Mouse (Mus musculus) fat pad, adult 2 months (tissue): Measurements from ENCODE around the gene Cnga1.
"Not testable (repeated sequence)": the region's sequence is repeated elsewhere in the genome, so short reads cannot be mapped to it uniquely, and the experiment has no call there.

Experiments used
- DNase-seq: peaks from one replicate; pipeline ENCODE4 v3.0.0-alpha.2; 2011; ENCODE audit warnings: low read depth, low spot score; ENCODE audit errors: extremely low read depth

The Cnga1 gene

GRCm38 (mm10) chr5:72643655-72644054 lies 420 bp downstream of the Cnga1 start:
- DNase-seq: no peak

DNA sequence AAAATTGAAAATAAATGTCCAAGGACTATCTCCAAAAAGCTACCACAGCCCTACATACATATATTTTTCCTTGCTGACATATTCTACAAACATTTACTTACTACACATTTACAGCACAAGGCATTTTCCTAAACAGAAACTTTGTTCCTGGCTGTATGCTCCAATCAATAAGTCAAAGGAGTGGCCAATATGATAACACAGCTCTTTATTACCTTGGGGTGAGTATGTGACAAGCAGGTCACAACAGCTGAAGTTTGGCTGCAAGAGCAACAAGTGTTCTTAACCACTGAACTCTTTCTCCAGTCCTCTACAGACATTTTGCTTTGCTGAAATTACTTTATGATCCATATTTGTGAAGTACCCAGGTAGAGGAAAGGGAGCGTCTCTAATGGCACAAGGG lies 4.0 kb downstream of the Cnga1 start:
- DNase-seq: no peak

GRCm38 (mm10) chr5:72636576-72636975 lies 7.5 kb downstream of the Cnga1 start:
- DNase-seq: no peak

GRCm38 (mm10) chr5:72636122-72636521 lies 8.0 kb downstream of the Cnga1 start:
- DNase-seq: no peak

- no peak for DNase-seq
These were observed 9.2 kb downstream of the Cnga1 start for GRCm38 (mm10) chr5:72634791-72635271.

GRCm38 (mm10) chr5:72630026-72630425 lies 14.0 kb downstream of the Cnga1 start:
- DNase-seq: no peak

GRCm38 (mm10) chr5:72621022-72621421 lies 23.1 kb downstream of the Cnga1 start:
- DNase-seq: no peak

DNA sequence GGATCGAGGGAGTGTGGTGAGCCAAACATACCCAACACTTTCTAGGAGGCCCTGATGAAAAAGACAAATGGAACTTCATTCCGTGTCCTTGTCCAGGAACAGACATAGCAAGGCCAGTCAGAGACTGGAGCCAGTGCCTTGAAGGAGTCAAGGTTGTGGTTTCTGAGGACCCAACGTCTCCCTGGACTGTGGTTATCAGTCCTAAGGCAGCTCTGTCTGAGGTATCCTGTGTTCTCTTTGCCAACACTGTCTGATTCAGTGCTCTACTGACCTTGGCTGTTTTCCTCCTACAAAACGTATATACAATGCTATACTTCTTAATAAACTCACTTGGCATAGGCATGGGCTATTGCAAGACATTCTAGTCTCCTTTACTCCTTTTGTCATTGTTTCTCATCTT lies 26.7 kb downstream of the Cnga1 start:
- DNase-seq: no peak

GRCm38 (mm10) chr5:72603138-72603537 lies 40.9 kb downstream of the Cnga1 start:
- no peak for DNase-seq

- no peak for DNase-seq
These were observed 43.1 kb downstream of the Cnga1 start for GRCm38 (mm10) chr5:72601006-72601405.

GRCm38 (mm10) chr5:72587192-72587681 lies 56.8 kb downstream of the Cnga1 start, which contains the start of gene Gm5868:
Gene Gm5868 (minus strand): TSS chr5:72587551.
- DNase-seq: no peak

DNA sequence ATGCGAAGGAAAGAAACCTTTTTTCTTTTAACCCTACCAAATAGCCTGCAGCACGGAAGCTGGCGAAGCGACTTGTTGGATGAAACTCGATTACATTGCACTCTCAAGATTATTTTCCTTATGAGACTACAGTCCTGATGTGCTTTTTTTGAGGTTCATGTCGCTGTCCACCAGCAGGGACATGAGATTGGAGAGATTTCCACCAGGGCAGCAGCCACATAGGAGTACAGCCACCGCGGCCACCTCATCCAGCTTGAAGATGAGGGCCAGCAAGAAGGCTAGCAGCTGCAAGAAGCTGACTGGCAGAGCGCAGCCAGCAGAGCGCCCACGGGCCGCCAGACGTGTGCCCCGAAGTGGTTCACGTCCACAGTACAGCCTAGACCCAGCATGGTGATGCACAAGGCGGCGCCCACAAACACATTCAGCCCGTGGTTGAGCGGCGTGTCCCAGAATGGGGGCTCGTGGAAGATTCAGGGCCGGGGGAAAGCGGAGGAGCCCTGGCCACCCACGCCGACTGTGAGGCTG lies 57.3 kb downstream of the Cnga1 start:
- not testable (repeated sequence) for DNase-seq

DNA sequence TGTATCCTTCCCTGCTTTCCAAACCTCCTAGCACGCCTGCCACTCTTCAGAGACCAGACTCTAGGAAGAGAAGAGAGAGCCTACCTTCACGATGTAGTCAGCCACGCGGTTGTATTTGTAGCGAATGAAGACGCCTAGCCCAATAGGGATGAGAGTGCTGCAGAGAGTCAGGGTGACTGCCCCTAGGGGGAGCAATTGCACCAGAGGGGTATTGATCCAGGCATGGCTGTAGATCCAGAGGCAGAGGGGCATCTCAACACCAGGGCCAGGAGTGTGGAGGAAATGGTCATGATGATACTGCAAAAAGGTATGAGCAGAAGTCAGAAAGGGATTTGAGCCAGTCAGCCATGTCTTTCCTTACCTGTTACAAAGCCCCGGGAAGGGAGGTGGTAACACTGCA lies 58.0 kb downstream of the Cnga1 start:
- DNase-seq: not testable (repeated sequence)

DNA sequence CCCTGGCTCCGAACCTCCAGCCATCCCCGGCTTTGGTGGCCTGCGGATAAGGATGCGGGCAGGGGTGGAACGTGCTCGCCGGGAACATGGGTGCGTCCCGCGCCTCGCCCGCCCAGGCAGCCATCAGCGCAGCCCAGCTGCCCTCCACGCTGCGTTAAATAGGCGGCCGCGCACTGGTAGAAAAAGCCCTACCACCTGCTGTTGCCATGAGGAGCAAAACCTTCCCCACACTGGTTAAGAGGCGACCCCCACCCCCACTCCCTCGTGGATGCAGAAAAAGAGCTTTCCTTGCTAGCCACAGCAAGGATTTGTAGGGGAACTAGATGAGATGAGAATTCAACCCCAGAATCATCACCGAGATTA lies 63.1 kb downstream of the Cnga1 start, which contains the start of gene Zar1:
Zar1 (minus strand) TSS at position 285 of the 363 bp plus-strand sequence.
- not testable (repeated sequence) for DNase-seq

DNA sequence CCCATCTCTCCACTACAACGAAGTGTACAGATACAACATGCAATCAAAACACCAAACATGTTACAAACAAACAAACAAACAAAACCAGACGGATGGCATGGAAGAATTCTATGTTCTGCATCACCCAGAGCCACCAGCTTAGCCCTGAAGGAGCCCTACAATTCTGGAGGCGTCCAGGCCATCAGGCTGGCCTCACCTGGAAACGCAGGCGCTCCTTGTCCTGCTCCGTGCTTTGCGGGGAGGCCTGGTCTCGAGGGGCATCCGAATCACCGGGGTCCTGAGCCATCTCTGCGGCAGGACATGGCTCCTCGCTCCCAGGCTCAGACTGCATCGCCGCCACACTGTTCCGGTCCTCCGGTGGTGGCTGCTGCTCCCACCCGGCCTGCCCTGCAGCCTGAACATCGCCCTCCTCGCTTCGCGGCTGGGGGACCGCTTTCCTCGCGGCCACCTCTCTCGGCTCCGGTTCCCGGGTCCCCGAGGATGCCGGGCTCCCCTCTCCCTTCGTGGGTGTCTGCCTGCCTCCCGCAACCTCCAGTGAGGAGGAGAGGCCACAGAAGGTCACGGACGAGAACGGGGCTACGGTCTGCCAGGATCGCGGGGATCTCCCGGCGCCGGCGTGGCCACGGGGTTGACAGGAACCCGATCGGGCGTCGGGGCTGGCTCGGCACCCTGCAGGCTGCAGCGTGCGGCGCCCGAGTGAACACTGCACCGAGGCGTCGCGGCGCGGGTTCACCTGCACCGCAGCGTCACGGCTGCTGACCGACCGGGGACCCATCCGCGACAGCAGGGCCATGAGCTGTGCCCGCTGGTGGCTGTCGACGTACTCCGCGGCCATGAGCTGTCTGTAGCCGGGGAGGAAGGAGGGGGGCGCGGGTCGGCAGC lies 63.7 kb downstream of the Cnga1 start:
- DNase-seq: not testable (repeated sequence)

- not testable (repeated sequence) for DNase-seq
These were observed 64.5 kb downstream of the Cnga1 start for GRCm38 (mm10) chr5:72579599-72579998.

DNA sequence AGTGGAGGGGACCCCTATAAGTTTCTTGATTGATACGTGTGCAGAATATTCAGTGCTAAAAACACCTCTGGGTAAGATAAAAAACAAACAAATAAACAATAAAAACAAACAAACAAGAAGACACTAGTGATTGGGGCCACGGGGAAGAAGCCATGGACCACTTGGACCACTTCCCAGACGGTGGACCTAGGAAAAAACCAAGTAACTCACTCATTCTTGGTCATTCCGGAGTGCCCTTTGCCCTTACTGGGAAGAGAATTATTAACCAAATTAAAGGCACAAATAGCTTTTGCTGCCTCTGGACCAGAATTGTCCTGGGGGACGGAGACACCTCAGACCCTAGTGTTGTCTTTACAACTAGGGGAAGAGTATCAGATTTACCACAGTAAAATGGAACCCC lies 78.5 kb downstream of the Cnga1 start:
- DNase-seq: no peak

DNA sequence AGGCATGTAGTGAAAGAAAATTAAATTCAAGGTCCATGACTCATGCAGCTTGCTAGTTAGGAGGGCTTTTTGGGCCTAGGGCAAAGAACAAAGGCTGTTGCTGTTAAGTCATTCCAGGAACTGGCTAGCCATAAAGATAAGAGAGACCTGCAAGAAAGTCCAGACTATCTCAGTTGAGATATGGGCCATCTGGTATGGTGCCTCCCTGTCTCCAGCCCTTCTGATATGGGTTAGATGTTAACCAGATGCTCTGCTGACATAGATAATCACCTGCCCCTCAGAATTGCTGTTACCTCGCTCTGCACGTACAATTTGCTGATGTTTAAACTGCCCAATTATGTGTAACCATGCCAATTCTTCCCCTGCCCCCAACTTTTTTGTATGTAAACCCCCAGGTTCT lies 80.9 kb downstream of the Cnga1 start:
- DNase-seq: not testable (repeated sequence)

DNA sequence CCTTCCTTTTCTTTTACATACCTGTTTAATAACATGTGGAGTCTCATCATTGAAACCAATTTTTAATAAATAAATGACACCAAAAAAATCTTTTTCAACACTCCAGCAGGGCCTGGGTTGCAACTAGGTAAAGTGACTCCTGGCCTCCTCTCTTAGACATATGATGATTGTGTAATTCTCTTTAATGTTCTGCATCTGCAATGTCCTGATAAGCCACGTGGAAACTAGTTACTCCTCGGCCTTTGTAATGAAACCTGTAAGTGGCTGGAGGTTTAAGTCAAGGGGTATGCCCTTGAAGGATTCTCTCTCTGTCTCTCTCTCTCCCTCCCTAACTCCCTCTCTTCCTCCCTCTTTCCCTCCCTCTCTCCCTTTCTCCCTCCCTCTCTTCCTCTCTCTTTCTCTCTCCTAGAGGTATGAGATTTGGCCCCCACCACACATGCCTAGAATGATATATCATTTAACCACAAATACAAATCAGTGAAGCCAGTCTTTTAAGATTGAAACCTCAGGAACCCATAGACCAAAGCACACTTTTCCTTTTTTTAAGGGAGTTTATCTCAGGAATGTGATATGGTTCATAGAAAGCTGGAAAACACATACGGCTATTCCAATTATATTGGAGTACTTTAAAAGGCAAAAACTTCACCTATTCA lies 83.0 kb downstream of the Cnga1 start:
- DNase-seq: no peak

DNA sequence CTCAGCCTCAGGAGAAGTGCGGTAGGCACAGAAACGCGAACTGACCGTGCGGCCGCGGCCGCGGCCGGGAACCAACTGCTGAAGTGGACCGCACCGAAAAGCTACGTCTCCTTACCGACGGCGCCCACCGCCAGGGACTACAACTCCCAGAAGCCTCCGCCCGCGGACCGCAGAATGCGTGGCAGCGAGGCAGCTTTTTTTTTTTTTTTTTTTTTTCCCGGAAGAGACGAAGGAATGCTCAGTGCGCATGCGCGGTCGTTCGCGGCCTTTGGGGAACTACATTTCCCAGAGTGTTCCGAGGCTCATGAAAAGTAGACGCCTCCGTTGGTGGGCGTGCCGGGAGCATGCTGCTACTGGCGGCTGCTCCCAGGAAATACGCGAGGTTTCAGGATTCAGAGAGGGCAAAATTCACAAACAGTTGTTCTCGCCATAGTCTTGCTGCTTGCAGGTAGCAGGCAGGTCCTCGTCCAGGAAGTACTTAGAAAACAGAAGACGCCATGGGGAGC lies 84.5 kb downstream of the Cnga1 start, which contains the start of gene Nfxl1:
Nfxl1 (minus strand) TSS at position 141 of the 506 bp plus-strand sequence.
- peak; percentile 74 for DNase-seq
